Mouse (Mus musculus): ENCODE measurements around the gene Bclaf3. TPM values are rescaled to one million over a fixed set of nuclear protein-coding genes. Genes with fewer than 3 reads are reported as not detected.

The Bclaf3 gene
- total RNA-seq, 2 experiments from 2014 or later, result 2.2 to 2.7 TPM

- no peak for TF ChIP-seq CTCF (IDR thresholded peaks at IDR 0.05)
- intact Hi-C loops (cut with DNase I), result loop anchor here (5.0 to 10.0 kb wide), 2 partner anchors 97 to 126 kb away; no protein-coding TSS in a partner anchor
- DNase-seq, result no peak
- Histone ChIP-seq H3K27ac (no peak overlapping the region), H3K4me3 (no peak overlapping the region; the same call in 1 of the 2 replicates)
Observed at GRCm38 (mm10) chrX:159629203-159629602, 102.7 kb downstream of the Bclaf3 start.

GRCm38 (mm10) chrX:159638500-159639227, 112.2 kb downstream of the Bclaf3 start:
- no peak for DNase-seq
- no peak for TF ChIP-seq CTCF (IDR thresholded peaks at IDR 0.05)
- H3K27ac ChIP-seq, result no peak overlapping the region
- no peak overlapping the region for H3K4me3 ChIP-seq
- intact Hi-C loops (cut with DNase I), result no loop called here

GRCm38 (mm10) chrX:159639991-159640390, 113.5 kb downstream of the Bclaf3 start:
- Histone ChIP-seq H3K27ac (no peak overlapping the region), H3K4me3 (no peak overlapping the region)
- no peak for TF ChIP-seq CTCF (IDR thresholded peaks at IDR 0.05)
- DNase-seq, result no peak
- intact Hi-C loops (cut with DNase I), result no loop called here

Other genes starting within 250 kb of the Bclaf3 start
- gene Eif1ax, start 154.5 kb upstream of the Bclaf3 start, total RNA-seq (2021), result 10 to 100 TPM; 79.8 to 85.3 TPM
- gene Map7d2, start 112.1 kb upstream of the Bclaf3 start, total RNA-seq (2021), result under 1 TPM; 0.22 to 0.66 TPM
- gene Sh3kbp1, start 100.6 kb downstream of the Bclaf3 start, total RNA-seq (2021), result 10 to 100 TPM; 11.2 to 36.5 TPM